Mouse (Mus musculus) CD4-positive naive resting alpha-beta T cell, adult 76 days (primary cell): ENCODE data around the gene Sult2a8. TPM values are rescaled to one million over a fixed set of nuclear protein-coding genes. Genes with fewer than 3 reads are reported as not detected.

ENCODE experiments used
- total RNA-seq: library from RNA; stranded (reverse); gene quantifications from one replicate; pipeline ENCODE4 v1.2.4, GENCODE M21; 2023

Gene Sult2a8
- total RNA-seq = not detected

DNA sequence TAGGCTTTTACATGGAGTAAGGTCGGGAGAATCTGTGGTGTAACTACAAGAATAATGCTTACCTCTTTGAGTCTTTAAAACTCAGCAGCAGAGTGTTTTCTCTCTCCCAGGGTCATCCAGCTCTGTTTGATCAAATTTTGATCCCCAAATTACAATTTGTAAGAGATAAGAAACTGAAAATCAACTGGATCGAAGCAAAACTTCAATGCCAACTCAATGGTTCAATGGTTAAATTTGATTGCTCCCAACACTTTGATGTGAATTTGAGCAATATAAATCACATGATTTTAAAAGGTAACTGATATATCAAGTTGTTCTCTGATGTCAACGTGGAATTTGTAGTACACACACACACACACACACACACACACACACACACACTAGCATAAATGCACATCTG is at the start of gene Sult2a8:
Gene Sult2a8 (minus strand): TSS at position 236 of the 400 bp plus-strand sequence.

DNA sequence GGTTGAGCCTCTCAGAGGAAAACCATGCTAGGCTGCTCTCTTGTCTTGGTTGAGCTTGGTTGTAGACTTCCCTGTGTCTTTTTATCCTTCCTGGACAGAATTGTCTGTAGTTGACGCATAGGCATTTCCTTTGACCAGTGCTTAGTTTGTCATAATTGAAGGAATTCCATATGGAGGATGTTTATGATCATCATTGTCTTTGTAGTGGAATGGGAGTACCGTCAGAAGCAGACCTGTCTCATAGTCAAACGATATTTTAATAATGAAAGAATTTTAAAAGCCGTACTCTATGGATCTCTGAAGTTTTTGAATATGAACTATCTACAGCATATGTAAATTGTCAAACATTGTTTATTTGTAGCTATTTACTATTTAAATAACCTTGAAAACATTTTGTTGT is 47.6 kb upstream of the Sult2a8 start, which contains the start of gene Sult2a7:
Gene Sult2a7 (minus strand): TSS at position 101 of the 400 bp plus-strand sequence.

Other genes with a start within 250 kb of the Sult2a8 start
- gene Sult2a6, start 191.9 kb downstream of the Sult2a8 start, total RNA-seq = not detected
- not detected for gene Obox8, start 113.2 kb downstream of the Sult2a8 start, total RNA-seq
- not detected for gene Sult2a7, start 47.5 kb upstream of the Sult2a8 start, total RNA-seq
- not detected for gene Vmn1r90, start 116.7 kb upstream of the Sult2a8 start, total RNA-seq
- gene Obox7, start 212.7 kb upstream of the Sult2a8 start, total RNA-seq = not detected